Mouse (Mus musculus): ENCODE measurements around the gene Slc2a8.

GRCm38 (mm10) chr2:32997081-32997480 lies 15.2 kb upstream of the Slc2a8 start:
- TF ChIP-seq CHD2 (IDR thresholded peaks at IDR 0.05; ENCODE audit: low read length) (no peak), POLR2A (IDR thresholded peaks at IDR 0.05; ENCODE audit: control insufficient read depth in 1 of 2, insufficient read depth in 1 of 2, low read depth in 1 of 2, low read length in 2 of 2, poor library complexity in 1 of 2) (no peak), MXI1 (IDR thresholded peaks at IDR 0.05; ENCODE audit: low read depth, low read length) (no peak)
